Mouse (Mus musculus) embryo, embryonic 11.5 days (tissue): ENCODE results near the gene Tmem201.

Experiments
- DNase-seq: peaks from one replicate; pipeline ENCODE4 v3.0.0-alpha.2; 2012; ENCODE audit warnings: low read depth, low spot score

Gene Tmem201

GRCm38 (mm10) chr4:149684841-149685623 is 52.8 kb downstream of the Tmem201 start:
- DNase-seq: no peak

DNA sequence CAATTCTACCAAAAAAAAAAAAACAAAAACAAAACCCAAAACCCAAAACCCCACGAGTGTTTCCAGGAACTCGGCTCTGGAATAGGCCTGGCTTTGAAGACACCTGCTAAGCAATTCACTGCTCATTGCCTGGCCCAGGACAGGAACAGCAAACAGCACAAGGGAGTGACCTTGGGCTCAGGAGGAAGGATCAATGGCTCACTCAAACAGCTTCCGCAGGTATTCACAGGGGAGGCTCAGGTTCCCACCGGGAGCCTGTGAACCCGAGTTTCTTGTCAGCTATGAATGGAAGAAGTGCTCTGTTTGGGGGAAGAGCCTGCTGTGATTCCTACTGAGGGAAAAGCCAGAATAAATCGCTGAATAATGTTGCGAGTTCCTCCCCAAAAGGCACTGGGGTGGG is 54.0 kb downstream of the Tmem201 start:
- DNase-seq: no peak

DNA sequence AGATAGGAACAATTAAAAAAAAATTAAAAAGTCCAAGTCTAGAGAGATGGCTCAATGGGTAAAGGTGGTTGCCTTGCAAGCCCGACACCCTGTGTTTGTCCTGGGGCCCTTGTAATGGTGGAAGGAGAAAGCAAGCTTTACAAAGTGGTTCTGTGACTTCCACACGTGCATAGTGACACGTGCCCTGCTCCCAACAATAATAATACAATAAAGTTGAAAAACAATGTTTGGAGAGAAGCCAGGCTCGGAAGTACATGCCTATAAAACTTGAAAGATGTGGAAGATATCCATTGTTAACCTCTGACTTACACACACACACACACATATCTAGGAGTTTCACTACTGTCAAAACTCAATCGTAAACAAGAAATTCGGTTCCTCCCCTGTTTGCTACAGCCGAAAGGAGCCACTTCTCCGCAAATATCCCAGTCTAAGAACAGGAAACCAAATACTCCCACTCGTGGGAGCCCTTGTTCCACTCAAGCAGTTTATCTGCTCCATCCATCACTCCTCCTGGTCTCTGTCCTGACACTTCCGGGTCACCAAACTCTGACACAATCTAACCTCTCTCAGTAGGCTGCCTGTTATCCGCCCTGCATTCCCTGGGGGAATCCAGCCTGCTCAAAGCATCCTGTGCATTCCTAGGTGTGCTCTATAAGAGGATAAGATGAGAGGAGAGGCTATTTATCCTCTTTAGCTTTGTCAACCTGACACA is 58.6 kb downstream of the Tmem201 start:
- no peak for DNase-seq

GRCm38 (mm10) chr4:149678006-149678405 is 59.8 kb downstream of the Tmem201 start:
- no peak for DNase-seq

- peak; percentile 52 for DNase-seq
These were observed 62.2 kb downstream of the Tmem201 start for GRCm38 (mm10) chr4:149675378-149676261.

- DNase-seq: no peak
These were observed 62.9 kb downstream of the Tmem201 start for GRCm38 (mm10) chr4:149674814-149675377.

DNA sequence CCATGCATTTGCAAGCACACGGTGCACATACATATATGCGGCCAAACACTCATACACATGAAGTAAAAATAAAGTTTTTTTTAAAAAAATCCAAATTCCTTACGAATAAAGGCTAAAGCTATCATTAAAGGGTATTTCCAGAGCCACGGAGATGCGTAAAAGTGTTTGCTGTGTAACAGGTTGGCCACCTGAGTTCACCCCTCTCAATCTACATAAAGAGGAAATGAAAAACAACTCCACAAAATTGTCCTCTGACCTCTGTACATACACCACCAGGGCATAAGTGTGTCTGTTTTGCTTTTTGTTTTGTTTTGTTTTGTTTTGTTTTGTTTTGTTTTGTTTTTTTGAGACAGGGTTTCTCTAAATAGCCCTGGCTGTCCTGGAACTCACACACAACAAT is 65.1 kb downstream of the Tmem201 start:
- DNase-seq: no peak

DNA sequence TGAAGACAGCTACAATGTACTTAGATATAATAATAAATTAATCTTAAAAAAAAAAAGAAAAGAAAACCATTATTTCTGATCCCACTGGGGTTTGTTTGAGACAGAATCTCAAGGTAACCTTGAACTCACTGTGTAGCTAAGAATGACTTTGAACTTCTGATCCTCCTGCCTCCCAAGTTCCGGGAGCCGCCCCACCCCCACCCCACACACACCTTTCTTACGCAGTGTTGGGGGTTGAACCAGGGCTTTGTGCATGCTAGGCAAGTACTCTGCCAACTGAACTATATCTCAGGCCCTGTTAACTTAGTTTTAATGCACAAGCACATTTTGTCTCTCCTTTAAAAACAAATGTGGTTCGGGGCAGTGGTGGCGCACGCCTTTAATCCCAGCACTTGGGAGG is 66.7 kb downstream of the Tmem201 start:
- DNase-seq: no peak

DNA sequence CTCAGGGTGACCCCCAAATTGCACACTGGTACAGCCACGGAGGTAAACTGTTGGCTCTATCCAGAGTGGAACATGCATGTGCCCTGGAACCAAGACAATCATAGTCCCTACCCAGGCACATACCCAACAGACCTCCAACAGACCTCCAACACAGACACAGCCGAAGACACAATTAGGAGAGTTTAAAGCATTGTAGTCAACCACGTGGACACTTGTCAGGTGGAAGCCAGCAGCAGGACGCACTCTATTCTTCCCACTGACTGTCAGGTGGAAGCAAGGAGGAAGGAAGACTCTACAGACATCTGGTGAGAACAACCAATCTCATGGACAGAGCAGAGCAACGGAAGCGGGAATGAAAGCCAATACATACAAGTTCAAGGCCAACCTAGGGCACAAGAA is 72.2 kb downstream of the Tmem201 start:
- DNase-seq: no peak
